Mouse (Mus musculus) lung, adult 18-20 months (tissue): ENCODE results near the gene Mutyh.

Experiments
- DNase-seq, 2 experiments: peaks; one replicate each; pipeline ENCODE4 v3.0.0; 2022; ENCODE audit warnings: mixed read lengths in 2 of 2

Gene Mutyh

DNA sequence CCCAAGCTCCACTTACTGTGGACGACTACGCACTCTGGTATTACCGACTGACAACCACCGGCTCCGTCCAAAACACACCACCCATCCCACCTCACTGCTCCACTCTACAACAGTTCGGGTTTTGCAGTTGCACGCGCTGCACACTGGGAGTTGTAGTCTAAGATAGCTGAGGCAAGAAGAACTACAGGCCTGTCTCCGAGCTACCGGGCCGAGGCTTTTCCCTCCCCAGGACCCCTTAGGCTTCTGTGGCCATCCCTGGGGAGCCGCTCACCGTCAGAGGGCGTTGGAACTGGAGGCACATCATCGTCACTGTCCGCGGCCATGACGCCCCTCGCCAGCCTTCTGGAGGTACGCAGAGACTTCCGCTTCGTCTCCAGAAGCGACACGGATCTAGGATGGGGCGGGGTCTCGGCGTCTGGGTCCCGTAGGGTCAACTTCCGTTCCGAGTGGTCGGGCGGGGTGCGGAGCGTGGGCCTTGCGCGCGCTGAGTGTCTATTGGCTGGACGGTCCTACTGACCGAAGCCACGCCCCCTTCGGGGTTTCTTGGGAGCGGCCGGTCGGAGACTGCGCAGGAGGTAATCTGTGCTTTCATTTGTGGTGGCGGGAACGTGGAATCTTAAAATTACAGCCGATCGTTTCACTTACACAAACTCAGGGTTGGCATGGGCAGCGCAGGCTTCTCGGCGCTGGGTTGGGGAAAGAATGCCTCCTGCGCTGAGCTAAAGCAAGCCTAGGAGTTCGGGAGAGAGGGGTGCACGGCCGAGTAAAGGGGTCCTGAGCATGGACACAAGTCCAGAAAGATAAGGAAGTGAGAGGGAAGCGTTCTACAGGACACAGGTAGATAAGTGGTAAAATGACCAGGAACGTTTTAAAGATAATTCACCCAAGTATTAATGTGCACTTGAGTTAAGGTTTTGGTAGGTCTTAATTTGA is at the start of gene Mutyh, which contains the start of gene Toe1:
TSS of gene Mutyh (plus strand) at position 527 of the 933 bp plus-strand sequence.
TSS of gene Toe1 (minus strand) at position 444 of the 933 bp plus-strand sequence.
- peak; percentile 96 to 97 for DNase-seq

DNA sequence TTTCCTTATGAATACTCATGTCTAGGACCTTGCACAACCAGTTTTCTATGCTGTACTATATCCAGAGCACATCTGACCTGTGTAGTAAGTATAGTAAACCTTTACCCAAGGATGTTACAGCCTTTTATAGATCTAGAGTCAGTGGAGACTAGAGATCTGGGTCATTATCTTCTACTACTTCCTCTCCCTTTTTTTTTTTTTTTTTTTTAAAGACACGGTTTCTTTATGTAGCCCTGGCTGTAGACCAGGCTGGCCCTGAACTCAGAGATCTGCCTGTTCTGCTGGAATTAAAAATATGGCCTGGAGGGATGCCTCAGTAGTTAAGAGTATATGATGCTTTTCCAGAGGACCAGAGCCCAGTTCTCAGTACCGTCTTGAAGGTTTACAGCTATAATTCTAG is 45.6 kb upstream of the Mutyh start:
- DNase-seq = no peak

DNA sequence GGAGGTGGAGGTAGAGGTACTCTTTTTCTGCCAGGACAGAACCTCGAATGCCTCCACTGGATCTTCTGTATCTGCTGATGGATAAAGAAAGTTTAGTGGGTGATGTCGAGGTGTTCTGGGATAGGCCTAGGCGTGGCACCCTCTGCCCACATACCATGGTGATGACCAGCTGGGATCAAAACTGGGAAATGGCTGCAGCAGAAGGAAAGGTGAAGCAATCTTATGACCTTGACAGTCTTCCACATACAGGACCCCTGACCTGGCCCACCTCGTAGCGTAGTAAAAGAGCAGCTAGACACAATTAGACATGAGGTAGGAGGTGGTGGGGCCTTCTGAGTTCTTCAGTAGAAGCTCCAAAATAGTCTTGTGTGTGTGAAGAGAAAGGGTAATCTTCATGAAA is 43.5 kb upstream of the Mutyh start:
- no peak for DNase-seq

DNA sequence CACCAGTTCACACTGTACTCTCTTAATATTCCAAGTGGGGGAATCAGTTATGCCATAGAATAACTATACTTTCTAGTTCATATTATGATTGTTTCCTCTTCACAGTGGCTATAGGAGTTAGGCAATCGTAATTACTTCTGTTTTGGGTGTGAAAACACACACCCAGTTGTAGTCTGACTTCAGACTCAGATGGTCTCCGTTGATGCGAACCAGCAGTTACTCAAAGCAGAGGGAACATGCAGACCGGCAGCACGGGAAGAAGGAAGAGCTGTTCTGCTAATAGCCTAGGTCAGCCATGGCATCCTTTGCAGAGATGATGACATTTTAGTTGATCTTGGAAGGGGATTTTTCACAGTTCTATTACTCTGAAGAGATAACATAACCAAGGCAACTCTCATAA is 39.0 kb upstream of the Mutyh start:
- no peak for DNase-seq

DNA sequence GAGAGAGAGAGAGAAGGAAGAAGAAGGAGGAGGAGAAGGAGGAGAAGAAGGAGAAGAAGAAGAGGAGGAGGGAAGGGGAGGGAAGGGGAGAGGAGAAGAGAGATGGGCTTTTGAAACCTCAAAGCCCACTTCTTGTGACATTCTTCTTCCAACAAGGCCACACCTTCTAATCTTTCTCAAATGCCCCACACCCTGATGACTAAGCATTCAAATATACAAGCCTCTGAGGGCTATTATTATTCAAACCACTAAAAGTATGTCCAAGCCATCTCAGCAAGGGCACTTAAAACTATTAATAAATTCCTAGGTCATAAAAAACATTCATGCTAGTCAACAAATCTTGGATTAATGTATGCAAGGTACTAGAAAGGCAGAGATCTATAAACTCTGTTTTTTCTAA is 38.5 kb upstream of the Mutyh start:
- DNase-seq = peak in 1 of 2 experiments; percentile 26

DNA sequence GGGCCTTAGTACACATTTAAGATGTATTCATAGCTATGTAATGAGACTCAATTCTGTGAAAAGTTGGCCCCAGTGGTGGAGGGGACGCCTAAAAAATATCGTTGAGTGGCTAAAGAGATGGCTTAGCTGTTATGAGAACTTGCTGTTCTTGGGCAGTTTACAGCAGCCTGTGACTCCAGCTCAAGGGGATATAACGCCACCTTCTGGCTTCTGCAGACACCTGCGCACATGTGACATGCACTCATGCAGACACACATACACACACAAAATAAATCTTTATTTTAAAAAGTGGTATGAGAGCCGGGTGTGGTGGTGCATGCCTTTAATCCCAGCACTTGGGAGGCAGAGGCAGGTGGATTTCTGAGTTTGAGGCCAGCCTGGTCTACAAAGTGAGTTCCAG is 31.1 kb upstream of the Mutyh start:
- no peak for DNase-seq

DNA sequence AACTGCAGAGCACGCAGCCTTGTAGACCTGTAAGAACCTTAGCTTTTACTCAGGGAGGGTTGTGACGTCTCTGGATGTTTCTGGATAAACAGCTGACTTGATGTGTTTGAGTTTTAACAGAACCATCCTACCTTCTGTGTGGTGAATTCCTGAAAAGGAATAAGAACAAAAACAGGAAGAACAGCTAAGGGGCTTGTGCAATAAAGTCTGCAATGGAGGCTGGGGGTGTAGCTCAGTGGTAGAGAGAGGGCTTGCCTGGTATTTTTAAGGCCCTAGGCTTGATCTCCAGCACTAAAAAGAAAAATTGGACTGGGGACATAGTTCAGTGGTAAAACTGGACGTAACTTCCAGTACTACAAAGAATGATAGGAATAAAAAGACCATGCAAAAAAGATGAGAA is 30.4 kb upstream of the Mutyh start:
- no peak for DNase-seq

DNA sequence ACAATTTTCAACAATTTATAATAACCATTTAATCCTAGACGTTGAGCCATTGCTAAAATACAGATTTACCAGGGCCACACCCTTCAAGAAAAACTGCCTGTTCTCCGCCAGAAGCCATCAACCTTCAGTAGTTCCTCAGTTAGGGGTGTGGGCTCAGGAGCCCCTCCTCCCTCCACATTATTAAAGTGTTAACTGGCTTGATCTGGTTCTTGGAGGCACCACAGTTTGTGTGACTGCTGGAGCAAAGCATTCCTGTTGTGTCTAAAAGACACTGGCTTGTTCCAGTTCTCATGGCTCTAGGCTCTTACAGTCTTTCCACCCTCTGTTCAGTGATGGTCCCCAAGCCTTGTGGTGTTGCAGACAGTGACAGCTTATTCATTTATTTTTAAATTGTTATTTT is 27.0 kb upstream of the Mutyh start:
- DNase-seq = no peak

DNA sequence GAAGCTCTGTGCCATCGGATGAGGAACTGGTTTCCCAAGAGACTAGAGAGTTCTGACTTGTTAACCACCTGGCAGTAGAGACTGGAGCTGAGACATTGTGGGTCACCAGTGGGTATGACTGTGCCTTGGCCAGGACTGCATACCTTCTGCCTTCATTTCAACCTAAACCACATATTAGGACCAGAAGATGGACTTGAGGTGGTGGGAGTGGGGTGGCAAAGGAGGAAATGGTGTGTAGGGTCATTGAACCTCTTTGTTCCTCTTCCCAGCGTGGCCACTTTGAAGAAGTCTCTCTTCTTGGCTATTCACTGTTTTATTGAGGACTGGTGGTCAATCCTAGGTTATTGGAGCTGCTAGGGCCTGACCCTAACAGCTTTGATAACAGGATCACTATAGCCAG is 26.2 kb upstream of the Mutyh start:
- no peak for DNase-seq

DNA sequence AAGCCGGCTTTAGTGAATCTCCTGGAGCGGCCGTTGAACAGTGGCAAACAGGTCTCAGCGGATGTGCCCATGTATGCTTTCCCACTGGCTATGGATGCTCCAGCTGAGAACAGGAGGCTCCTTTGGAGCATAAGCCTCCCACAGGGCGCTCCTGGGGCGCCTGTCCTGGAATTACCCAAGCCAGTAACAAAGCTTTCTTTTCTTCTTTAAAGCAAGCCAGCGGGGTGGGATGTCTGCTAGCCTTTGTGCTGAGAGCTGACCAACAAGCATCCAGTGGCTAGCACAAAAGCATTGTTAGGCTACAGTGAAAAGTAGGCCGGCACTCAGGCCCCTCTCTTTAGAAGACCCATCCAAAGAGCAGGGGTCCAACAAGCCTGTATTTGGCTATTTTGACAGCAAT is 25.4 kb upstream of the Mutyh start:
- no peak for DNase-seq

DNA sequence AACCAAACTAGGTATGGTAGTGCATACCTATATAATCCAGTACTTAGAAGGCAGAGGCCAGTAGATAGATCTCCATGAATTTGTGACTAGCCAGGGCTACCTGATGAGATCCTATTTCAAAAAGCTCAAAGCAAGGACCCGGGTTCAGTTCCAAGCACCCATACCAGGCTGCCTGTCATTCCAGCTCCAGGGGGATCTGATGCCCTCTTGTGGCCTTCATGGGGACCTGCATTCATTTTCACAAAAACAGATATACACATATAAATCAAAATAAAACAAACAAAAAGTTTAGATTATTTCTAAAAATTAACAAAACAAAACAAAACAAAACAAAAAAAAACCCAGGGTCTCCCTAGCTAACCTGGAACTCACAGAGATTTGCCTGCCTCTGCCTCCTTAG is 20.9 kb upstream of the Mutyh start:
- no peak for DNase-seq

DNA sequence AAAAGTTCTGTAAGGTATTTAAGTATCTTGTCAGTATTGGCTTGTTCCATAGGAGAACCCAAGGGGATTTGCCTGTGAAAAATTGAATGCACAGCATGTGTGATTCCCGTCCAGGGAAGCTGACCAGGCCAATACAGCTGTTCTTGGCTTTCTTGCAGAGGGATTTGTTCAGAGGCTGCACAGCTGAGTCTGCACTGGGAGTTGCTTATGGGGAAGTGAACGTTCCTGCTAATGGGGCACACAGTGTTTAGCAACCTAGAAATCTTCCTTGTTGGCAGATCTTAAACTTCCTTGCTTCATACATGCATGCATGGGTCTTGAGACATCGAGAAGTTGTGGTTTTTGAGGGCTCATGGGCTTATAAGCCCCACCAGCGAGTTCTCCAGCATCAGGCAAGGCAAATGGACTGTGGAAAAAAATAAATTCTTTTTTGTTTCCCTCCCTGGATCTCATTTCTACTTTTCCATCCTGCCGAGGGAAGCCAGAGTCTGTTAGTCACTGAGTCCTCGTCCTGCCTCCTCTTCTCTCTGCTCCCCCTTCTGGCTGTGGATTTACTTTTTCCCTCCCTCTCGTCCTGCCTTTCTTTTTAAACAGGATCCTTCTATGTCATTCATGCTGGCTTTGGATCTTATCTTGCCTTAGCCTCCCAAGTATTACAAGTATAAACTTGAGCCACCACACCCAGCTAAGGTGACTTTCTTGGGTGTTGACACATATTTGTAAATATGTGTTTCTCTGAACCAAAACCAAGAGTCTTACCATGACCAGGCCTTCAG is 19.4 kb upstream of the Mutyh start:
- peak in 1 of 2 experiments; percentile 24 for DNase-seq

DNA sequence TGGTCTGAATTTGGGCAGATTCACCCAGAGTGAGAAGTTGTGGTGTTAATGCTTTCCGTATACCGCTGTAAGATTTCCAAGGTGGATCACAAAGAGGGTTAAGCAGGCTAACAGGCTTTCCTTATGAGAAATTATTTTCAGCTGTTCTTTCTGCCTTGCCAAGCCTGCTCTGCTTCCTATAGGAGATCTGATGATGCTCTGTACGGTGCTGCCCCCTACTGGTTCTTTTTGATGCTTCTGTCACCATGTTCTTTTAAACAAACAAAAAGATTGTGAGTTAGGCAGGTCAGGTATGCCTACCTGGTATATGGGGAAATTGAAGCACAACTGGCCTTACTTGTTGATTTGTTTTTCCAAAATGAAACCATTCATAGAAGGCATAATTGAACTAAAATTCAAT is 18.6 kb upstream of the Mutyh start:
- peak; percentile 74 to 89 for DNase-seq

DNA sequence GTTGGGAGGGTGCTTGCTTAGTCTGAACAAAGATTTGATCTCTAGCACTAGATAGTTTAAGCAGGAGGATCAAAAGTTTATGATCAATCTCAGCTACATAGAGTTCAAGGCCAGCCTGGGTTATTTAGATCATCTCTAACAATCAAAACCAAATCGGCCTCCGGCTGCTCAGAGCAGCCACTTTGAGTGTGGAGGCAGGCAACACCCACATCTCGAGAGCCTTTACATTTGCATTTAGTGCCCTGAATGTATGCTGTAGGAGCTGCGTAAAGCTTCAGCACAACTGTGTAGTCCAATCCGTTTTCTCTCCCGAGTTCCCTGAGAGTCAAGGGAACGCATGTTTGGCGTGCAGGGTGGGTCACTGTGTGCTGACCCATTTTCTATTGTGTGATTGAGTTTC is 15.1 kb upstream of the Mutyh start:
- DNase-seq = no peak

DNA sequence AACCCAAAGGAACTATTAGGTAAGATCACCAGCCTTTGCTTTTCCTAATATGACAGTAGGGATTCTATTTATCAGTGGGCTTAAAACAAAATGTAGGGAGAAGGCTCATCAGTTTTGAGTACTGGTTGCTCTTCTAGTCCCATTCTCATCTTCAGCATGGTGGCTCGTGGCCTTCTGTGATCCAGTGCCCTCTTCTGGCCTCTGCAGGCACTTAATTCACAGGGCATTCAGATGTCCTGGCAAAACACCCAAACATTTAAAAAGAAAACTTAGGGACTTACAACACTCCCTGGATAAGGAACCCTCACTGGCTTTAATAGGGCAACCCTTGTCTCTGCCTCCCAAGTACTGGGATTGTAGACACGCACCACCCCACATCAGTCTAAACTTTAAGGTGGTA is 13.2 kb upstream of the Mutyh start:
- DNase-seq = no peak

DNA sequence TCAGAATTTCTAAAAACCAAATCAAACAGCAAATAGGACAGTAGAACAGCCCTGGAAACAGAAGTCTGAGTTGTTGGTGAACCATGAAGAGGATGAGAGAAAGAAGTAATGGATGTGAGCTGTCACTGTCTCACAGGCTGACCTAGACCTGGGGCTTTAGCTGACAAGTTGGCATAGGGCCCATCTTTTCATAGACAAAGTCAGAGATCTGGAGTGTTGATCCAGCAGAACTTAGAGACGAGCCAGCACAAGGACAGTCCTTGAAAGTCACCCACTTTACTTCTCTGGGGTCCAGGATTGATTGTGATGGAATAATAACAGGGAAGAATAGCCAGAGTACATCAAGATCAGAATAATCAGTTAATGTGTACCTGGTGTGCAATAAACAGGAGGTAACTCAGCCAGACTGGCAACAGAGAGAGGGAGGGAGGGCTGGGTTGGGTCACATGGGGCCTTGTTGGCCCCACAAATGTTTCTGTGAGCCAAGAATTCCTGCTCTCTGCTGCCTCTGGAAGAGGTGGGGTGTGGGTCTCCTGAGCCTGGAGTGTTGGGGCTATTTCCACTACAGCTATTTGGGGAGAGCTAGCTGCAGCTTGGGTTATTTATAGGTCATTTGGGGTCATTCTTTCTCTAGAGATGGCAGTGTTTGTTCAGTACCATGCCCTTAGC is 10.9 kb upstream of the Mutyh start:
- no peak for DNase-seq

DNA sequence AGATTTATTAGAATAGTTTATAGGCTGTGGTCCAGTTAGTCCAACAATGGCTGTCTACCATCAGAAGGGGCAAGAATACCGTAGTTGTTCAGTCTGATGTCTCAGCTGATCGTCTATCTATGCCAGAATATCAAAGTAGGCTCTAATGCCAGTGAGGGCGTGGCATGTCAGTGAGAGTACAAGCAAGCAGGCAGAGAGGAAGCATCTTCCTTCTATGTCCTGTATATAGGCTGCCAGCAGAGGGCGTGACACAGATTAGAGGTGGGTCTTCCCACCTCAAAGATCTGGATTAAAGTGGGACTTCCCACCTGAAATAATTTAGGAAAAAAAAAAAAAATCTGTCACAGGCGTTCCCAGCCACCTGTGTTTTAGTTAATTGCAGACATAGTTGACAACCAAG is 7.6 kb upstream of the Mutyh start:
- no peak for DNase-seq

DNA sequence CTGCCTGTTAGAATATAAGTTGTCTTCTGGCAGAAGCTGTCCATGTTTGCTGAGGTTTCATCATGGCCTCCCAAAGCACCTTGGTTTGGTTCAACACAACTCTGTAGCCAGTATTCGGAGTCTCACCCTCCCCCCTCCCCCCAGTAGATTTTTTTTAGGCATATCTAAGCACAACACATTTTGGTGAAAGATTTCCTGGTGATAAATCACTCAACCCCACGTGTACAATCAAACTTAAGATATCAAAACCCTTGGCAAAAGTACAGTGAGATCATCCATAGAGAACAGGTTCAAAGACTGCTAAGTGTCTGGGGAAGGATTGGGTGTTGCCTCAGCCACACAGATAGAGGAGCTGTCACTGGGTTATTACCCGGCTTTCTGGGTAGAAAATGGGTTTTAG is 3.5 kb downstream of the Mutyh start:
- DNase-seq = no peak

DNA sequence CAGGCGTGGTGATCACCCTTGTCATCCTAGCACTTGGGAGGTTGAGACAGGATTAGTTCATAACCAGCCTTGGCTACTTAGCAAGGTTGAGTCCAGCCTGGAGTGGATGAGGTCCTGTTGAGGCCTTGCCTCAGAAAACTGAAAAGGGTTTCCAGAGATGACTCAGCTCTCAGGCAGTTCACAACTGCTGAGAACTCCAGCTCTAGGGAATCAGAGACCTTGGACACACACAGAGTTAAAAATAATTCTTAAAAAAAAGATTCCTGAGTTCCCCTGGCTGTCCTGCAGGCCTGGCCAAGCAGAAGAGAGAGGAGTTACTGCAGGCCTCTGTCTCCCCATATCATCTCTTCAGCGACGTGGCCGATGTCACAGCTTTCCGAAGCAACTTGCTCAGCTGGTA is 7.8 kb downstream of the Mutyh start:
- DNase-seq = no peak

DNA sequence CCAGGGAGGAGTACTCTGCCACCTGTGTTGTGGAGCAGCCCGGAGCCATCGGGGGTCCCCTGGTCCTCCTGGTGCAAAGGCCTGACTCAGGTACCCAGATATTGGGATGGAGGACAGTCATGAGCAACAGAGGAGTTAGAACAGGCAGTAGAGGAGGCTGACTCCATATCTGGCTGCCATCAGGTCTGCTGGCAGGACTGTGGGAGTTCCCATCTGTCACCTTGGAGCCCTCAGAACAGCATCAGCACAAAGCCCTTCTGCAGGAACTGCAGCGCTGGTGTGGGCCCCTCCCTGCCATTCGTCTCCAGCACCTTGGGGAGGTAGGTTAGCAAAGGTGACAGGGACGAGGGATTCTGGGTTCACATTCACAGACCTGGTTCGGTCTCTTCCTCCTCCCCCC is 10.0 kb downstream of the Mutyh start:
- no peak for DNase-seq

DNA sequence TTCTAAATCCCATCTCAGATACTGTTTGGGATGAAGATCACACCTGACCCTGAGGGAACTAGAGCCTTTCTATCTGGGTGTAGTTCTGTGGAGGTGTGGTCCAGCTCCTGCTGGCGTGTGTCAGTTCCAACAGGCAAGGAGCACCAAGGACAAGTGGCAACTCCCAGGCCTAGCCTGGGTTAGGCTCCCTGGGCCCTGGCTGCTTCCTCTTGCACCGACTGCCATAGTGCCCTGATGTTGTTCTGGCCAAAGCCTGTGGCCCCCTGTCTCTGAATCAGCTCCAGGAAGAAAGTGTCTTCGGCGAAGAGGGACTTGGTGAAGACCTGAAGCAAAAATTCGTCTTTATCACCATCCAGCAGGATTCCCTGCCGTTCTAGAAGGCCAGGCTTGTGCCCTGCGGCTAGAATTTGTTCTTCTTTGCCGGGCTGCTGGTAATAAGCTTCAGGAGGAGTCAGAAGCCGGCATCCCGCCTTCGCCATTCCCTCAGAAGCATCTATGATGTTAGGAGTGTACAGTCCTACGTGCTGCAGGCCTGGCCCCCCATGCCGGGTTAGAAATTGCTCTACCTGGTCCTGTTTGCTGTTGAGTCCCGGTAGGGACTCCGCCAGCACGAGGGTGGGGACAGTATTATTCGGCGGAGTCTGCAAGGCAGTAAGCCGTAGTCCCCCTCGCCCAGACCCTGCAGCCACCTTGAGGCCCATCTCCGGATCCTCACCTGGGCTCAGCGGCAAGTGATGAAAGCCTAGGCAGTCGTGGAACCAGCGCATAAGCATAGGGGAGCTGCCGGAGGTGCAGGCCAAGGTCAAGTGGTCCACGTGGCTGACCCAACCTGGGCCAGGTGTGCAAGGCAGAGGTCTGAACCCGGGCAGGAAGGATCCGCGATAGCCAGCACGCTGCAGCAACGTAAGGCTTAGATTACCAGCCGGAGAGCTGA is 12.7 kb downstream of the Mutyh start:
- peak in 1 of 2 experiments; percentile 12 for DNase-seq
